Mouse (Mus musculus): ENCODE data around the gene Selenow. TPM values are rescaled to one million over a fixed set of nuclear protein-coding genes. Genes with fewer than 3 reads are reported as not detected.
A peak's percentile ranks its signal among the peaks of the same experiment; 100 is the strongest.

Gene Selenow
- polyA plus RNA-seq, 1 experiment from 2014 or later = 988 TPM

DNA sequence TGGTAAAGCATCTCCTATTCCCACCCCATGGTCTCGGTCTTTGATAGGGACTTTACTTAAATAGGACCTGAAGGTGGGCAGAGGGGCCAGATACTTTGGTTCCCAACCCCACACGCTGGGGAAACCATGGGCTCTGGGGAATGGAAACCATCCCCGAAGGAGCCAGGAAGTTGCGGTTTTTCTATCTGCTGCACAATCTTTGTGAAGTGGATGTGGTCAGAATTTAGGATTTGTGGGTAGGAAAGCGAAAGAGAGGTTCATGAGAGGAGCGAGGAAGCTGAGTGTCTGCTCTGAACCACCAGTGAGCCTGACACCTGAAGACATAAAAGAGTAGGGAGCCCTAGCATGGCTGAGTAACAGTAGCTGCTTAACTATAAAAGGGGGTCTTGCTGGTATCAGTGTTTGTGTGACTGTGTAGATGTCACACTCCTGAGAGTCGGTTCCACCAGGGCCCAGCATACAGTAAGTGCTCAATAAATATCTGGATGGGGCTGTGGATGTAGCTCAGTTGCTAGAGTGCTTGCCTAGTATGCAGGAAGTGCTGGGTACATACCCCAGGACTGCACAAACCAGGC, 27.1 kb upstream of the Selenow start:
- DNase-seq (ENCODE audit: low spot score) (no peak), ATAC-seq (ENCODE audit: low FRiP score) (no peak)
- Histone ChIP-seq H3K27me3 (ENCODE audit: control insufficient read depth, insufficient read depth, low read length) (no peaks in the 10 kb centered on the region), H3K36me3 (ENCODE audit: control insufficient read depth, insufficient read depth, low read length) (no peaks in the 10 kb centered on the region), H3K4me1 (replicated peaks; ENCODE audit: control insufficient read depth, insufficient read depth, low read length) (no peaks in the 10 kb centered on the region; the same call in 1 of the 2 replicates), H3K9ac (ENCODE audit: low read depth, low read length) (no peak overlapping the region), H3K4me3 (ENCODE audit: low read depth, low read length) (no peak overlapping the region), H3K9me3 (ENCODE audit: control insufficient read depth, low read length) (0 out of 2 replicates have a peak, but pooled peaks cover 2% of the 10 kb centered on the region), H3K4me2 (replicated peaks; ENCODE audit: low read depth, low read length) (no peak overlapping the region), H3K27ac (ENCODE audit: low read depth, low read length) (no peak overlapping the region)
- WGBS = 91% methylated on average over 7 of the region's 7 CpGs

DNA sequence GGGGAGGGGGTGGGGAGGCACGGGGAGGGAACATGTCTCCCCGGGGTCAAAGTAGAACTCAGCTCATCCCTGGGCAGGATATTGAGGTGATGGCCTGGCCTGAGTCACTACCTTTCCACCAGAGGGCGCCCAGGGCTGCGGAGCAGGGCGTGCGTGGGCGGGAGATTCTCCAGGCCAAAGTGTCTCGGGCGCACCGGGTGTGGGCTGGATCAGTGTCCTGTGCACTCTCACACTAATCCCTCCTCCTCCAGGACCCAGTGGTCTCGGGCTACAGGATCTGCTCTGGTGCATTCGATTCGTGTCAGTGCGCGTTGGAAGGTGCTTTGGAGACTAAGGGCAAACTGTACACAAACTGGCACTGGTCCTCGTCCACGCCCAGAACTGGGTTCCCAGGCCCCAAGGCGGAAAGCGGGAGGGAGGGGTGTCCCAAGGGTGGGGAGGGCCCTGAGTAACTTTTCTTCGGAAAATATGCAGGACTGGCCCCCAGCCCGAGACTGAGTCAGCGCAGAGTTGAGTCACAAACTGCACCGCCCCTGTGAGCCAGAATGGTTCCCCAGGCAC, 26.3 kb upstream of the Selenow start:
- WGBS = 10% methylated on average over 23 of the region's 23 CpGs
- Histone ChIP-seq H3K27ac (ENCODE audit: low read depth, low read length) (no peak overlapping the region), H3K9ac (ENCODE audit: low read depth, low read length) (0 out of 2 replicates have a peak overlapping the region, but pooled peaks have one; percentile 23), H3K4me1 (replicated peaks; ENCODE audit: control insufficient read depth, insufficient read depth, low read length) (no peaks in the 10 kb centered on the region; the same call in 1 of the 2 replicates), H3K9me3 (ENCODE audit: control insufficient read depth, low read length) (no peaks in the 10 kb centered on the region), H3K27me3 (ENCODE audit: control insufficient read depth, insufficient read depth, low read length) (no peaks in the 10 kb centered on the region), H3K36me3 (ENCODE audit: control insufficient read depth, insufficient read depth, low read length) (no peaks in the 10 kb centered on the region), H3K4me3 (ENCODE audit: low read depth, low read length) (no peak overlapping the region; the same call in 1 of the 2 replicates), H3K4me2 (replicated peaks; ENCODE audit: low read depth, low read length) (peak overlapping the region; percentile 25)
- peak; percentile 34; the same call in 1 of the 2 replicates for ATAC-seq (ENCODE audit: low FRiP score)
- DNase-seq (ENCODE audit: low spot score) = peak; percentile 80

DNA sequence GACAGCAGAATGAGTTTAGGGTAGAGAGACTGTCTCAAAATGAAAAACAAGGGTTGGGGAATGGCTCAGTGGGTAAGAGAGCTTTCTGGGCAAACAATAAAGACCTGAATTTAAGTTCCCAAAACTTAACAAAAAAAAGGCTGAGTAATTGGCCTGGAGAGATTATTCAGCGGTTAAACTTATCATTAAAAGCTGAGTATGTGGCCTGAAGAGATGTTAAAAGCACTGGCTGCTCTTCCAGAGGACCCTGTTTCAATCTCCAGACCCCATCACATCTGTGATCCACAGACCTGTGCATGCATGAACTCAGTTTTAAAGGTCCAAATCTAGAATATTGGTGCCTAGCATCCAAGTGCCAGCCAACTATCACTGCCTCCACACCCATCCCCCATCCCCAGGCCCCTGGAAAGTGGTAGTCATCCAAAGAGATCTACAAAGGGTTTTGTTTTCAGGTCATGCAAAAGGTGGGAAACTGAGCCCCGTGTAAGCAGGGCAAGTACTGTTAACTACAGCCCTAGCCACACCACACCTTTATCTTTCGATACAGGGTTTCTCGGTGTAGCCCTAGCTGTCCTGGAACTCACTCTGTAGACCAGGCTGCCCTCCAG, 25.6 kb upstream of the Selenow start:
- DNase-seq (ENCODE audit: low spot score) (no peak), ATAC-seq (ENCODE audit: low FRiP score) (no peak)
- H3K4me3 ChIP-seq (ENCODE audit: low read depth, low read length) = no peak overlapping the region
- no peak overlapping the region; the same call in 1 of the 2 replicates for H3K4me2 ChIP-seq (replicated peaks; ENCODE audit: low read depth, low read length)
- H3K27ac ChIP-seq (ENCODE audit: low read depth, low read length) = no peak overlapping the region
- H3K9ac ChIP-seq (ENCODE audit: low read depth, low read length) = no peak overlapping the region
- no peaks in the 10 kb centered on the region for H3K36me3 ChIP-seq (ENCODE audit: control insufficient read depth, insufficient read depth, low read length)
- no peaks in the 10 kb centered on the region for H3K27me3 ChIP-seq (ENCODE audit: control insufficient read depth, insufficient read depth, low read length)
- H3K9me3 ChIP-seq (ENCODE audit: control insufficient read depth, low read length) = no peaks in the 10 kb centered on the region
- H3K4me1 ChIP-seq (replicated peaks; ENCODE audit: control insufficient read depth, insufficient read depth, low read length) = no peaks in the 10 kb centered on the region; the same call in 1 of the 2 replicates
- 51% methylated on average over 4 of the region's 4 CpGs for WGBS

DNA sequence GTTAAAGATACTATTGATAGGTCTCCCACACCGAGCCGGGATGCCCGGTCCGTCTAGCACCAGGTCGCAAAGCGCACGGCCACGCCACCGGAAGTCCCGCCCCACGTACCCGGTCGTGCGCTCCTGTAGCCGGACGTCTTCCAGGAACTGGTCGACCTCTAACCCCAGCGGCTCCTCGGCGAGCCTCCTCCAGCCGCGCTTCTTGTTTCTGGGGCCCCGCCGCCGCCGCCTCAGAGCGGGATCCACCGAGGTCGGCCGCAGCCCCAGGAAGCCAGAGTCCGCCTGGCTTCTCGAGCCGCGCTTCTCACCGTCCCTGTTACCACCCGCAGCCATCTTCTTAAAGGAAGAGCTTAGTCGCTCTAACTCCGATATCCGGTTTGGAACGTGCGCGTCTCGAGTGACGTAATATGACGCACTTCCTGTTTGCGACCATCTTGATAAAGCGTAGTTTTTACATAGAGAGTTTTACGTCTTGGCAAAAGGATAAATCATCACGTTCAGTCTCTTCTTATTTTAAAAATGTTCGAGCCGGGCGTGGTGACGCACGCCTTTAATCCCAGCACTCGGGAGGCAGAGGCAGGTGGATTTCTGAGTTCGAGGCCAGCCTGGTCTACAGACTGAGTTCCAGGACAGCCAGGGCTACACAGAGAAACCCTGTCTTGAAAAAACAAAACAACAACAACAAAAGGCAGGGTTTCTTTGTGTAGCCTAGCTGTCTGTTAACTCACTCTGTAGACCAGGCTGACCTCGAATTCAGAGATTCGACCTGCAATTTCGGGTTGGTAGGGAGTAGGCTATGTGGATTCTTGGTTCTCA, 23.7 kb upstream of the Selenow start, which contains the start of gene Nop53:
Nop53 (minus strand) TSS at position 354 of the 816 bp plus-strand sequence.
- WGBS = 2% methylated on average over 59 of the region's 59 CpGs
- H3K4me3 ChIP-seq (ENCODE audit: low read depth, low read length) = peak within 1 kb of the TSS; percentile 69
- DNase-seq (ENCODE audit: low spot score) = peak; percentile 96
- H3K27ac ChIP-seq (ENCODE audit: low read depth, low read length) = peak within 1 kb of the TSS; percentile 90
- no peaks in the 10 kb centered on the region for H3K27me3 ChIP-seq (ENCODE audit: control insufficient read depth, insufficient read depth, low read length)
- peak within 1 kb of the TSS; percentile 82 for H3K9ac ChIP-seq (ENCODE audit: low read depth, low read length)
- H3K4me2 ChIP-seq (replicated peaks; ENCODE audit: low read depth, low read length) = peak within 1 kb of the TSS; percentile 63
- peak; percentile 96 for ATAC-seq (ENCODE audit: low FRiP score)
- peaks cover 5% of the 10 kb centered on the region for H3K36me3 ChIP-seq (ENCODE audit: control insufficient read depth, insufficient read depth, low read length)
- H3K9me3 ChIP-seq (ENCODE audit: control insufficient read depth, low read length) = no peaks in the 10 kb centered on the region
- no peaks in the 10 kb centered on the region; the same call in 1 of the 2 replicates for H3K4me1 ChIP-seq (replicated peaks; ENCODE audit: control insufficient read depth, insufficient read depth, low read length)

- Histone ChIP-seq H3K4me1 (replicated peaks; ENCODE audit: control insufficient read depth, insufficient read depth, low read length) (no peaks in the 10 kb centered on the region; the same call in 1 of the 2 replicates), H3K36me3 (ENCODE audit: control insufficient read depth, insufficient read depth, low read length) (peaks cover 11% of the 10 kb centered on the region), H3K9me3 (ENCODE audit: control insufficient read depth, low read length) (no peaks in the 10 kb centered on the region), H3K27me3 (ENCODE audit: control insufficient read depth, insufficient read depth, low read length) (no peaks in the 10 kb centered on the region), H3K27ac (ENCODE audit: low read depth, low read length) (peak overlapping the region; percentile 90; the same call in 1 of the 2 replicates), H3K4me2 (replicated peaks; ENCODE audit: low read depth, low read length) (peak overlapping the region; percentile 63), H3K9ac (ENCODE audit: low read depth, low read length) (peak overlapping the region; percentile 82), H3K4me3 (ENCODE audit: low read depth, low read length) (peak overlapping the region; percentile 69)
- WGBS = 13% methylated on average over 8 of the region's 8 CpGs
- ATAC-seq (ENCODE audit: low FRiP score) (no peak), DNase-seq (ENCODE audit: low spot score) (no peak)
Measured at GRCm38 (mm10) chr7:15945211-15945610, 23.0 kb upstream of the Selenow start.

- WGBS = 81% methylated on average over 1 of the region's 1 CpGs
- H3K4me2 ChIP-seq (replicated peaks; ENCODE audit: low read depth, low read length) = no peak overlapping the region
- peaks cover 17% of the 10 kb centered on the region for H3K36me3 ChIP-seq (ENCODE audit: control insufficient read depth, insufficient read depth, low read length)
- ATAC-seq (ENCODE audit: low FRiP score) (no peak), DNase-seq (ENCODE audit: low spot score) (no peak)
- no peaks in the 10 kb centered on the region; the same call in 1 of the 2 replicates for H3K4me1 ChIP-seq (replicated peaks; ENCODE audit: control insufficient read depth, insufficient read depth, low read length)
- H3K9me3 ChIP-seq (ENCODE audit: control insufficient read depth, low read length) = no peaks in the 10 kb centered on the region
- H3K27me3 ChIP-seq (ENCODE audit: control insufficient read depth, insufficient read depth, low read length) = no peaks in the 10 kb centered on the region
- H3K9ac ChIP-seq (ENCODE audit: low read depth, low read length) = no peak overlapping the region
- H3K4me3 ChIP-seq (ENCODE audit: low read depth, low read length) = no peak overlapping the region
- no peak overlapping the region for H3K27ac ChIP-seq (ENCODE audit: low read depth, low read length)
Measured at GRCm38 (mm10) chr7:15944311-15944710, 22.1 kb upstream of the Selenow start.

DNA sequence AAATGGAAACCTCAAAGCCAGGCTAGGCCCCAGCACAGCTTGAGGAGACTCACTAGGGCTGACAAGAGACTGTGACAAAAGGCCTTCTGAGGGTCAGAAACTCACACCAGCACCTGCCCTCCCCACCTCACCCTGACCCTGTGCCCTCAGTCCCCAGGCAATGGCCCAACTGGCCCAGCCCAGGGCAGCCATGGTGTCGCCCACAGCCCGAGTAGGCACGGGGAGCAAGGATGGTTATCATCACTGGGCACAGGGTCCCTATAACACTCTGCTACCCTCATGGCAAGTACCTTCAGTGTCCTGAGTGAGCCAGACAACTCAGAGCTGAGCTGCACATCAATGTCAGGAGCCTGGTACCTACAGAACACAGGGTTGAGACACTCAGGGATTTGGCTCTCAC, 16.4 kb upstream of the Selenow start:
- no peak for ATAC-seq (ENCODE audit: low FRiP score)
- H3K9me3 ChIP-seq (ENCODE audit: control insufficient read depth, low read length) = no peaks in the 10 kb centered on the region
- no peak overlapping the region for H3K27ac ChIP-seq (ENCODE audit: low read depth, low read length)
- H3K9ac ChIP-seq (ENCODE audit: low read depth, low read length) = no peak overlapping the region
- no peak for DNase-seq (ENCODE audit: low spot score)
- H3K36me3 ChIP-seq (ENCODE audit: control insufficient read depth, insufficient read depth, low read length) = peaks cover 35% of the 10 kb centered on the region
- H3K27me3 ChIP-seq (ENCODE audit: control insufficient read depth, insufficient read depth, low read length) = no peaks in the 10 kb centered on the region
- no peak overlapping the region for H3K4me2 ChIP-seq (replicated peaks; ENCODE audit: low read depth, low read length)
- H3K4me1 ChIP-seq (replicated peaks; ENCODE audit: control insufficient read depth, insufficient read depth, low read length) = no peaks in the 10 kb centered on the region
- no peak overlapping the region for H3K4me3 ChIP-seq (ENCODE audit: low read depth, low read length)
- 95% methylated on average over 3 of the region's 3 CpGs for WGBS

GRCm38 (mm10) chr7:15937491-15937890, 15.3 kb upstream of the Selenow start:
- WGBS = 92% methylated on average over 5 of the region's 5 CpGs
- DNase-seq (ENCODE audit: low spot score) (no peak), ATAC-seq (ENCODE audit: low FRiP score) (no peak; the same call in 1 of the 2 replicates)
- H3K9ac ChIP-seq (ENCODE audit: low read depth, low read length) = no peak overlapping the region
- no peak overlapping the region for H3K4me2 ChIP-seq (replicated peaks; ENCODE audit: low read depth, low read length)
- no peaks in the 10 kb centered on the region for H3K27me3 ChIP-seq (ENCODE audit: control insufficient read depth, insufficient read depth, low read length)
- peaks cover 35% of the 10 kb centered on the region for H3K36me3 ChIP-seq (ENCODE audit: control insufficient read depth, insufficient read depth, low read length)
- H3K4me1 ChIP-seq (replicated peaks; ENCODE audit: control insufficient read depth, insufficient read depth, low read length) = no peaks in the 10 kb centered on the region
- H3K9me3 ChIP-seq (ENCODE audit: control insufficient read depth, low read length) = no peaks in the 10 kb centered on the region
- H3K4me3 ChIP-seq (ENCODE audit: low read depth, low read length) = no peak overlapping the region
- no peak overlapping the region for H3K27ac ChIP-seq (ENCODE audit: low read depth, low read length)
